Mouse (Mus musculus) hindbrain, embryonic 10.5 days (tissue): ENCODE results near the gene Slc5a12. TPM values are rescaled to one million over a fixed set of nuclear protein-coding genes. Genes with fewer than 3 reads are reported as not detected.

ENCODE experiments used
- polyA plus RNA-seq: library from polyadenylated mRNA; unstranded; fragments of >200 nt; fragmentation: Nextera tagmentation; extraction: Ambion mirVana; gene quantifications from 2 replicates; pipeline ENCODE4 v1.2.1, GENCODE M21; 2016

Slc5a12 gene
- polyA plus RNA-seq, 1 experiment from 2014 or later: not detected

Other genes starting within 250 kb of the Slc5a12 start
- gene Fibin, start 234.1 kb upstream of the Slc5a12 start, polyA plus RNA-seq: 0.54 and 3.2 TPM in 2 replicates
- gene Muc15, start 124.0 kb downstream of the Slc5a12 start, polyA plus RNA-seq: 0.06 and 0.09 TPM in 2 replicates